Mouse (Mus musculus) urinary bladder, adult 2 months (tissue): Measurements from ENCODE around the gene Psma4. TPM values are rescaled to one million over a fixed set of nuclear protein-coding genes. Genes with fewer than 3 reads are reported as not detected.
"Not testable (repeated sequence)": the region's sequence is repeated elsewhere in the genome, so short reads cannot be mapped to it uniquely, and the experiment has no call there.

Experiments
- DNase-seq: peaks from one replicate; pipeline ENCODE4 v3.0.0; 2022; ENCODE audit warnings: low spot score
- polyA plus RNA-seq: library from polyadenylated mRNA; depleted of rRNA; stranded (reverse); fragments of >200 nt; gene quantifications from 2 replicates; pipeline ENCODE4 v1.2.3, GENCODE M21; 2012; rRNA removed

Gene Psma4
- 142 and 158 TPM in 2 replicates for polyA plus RNA-seq

DNA sequence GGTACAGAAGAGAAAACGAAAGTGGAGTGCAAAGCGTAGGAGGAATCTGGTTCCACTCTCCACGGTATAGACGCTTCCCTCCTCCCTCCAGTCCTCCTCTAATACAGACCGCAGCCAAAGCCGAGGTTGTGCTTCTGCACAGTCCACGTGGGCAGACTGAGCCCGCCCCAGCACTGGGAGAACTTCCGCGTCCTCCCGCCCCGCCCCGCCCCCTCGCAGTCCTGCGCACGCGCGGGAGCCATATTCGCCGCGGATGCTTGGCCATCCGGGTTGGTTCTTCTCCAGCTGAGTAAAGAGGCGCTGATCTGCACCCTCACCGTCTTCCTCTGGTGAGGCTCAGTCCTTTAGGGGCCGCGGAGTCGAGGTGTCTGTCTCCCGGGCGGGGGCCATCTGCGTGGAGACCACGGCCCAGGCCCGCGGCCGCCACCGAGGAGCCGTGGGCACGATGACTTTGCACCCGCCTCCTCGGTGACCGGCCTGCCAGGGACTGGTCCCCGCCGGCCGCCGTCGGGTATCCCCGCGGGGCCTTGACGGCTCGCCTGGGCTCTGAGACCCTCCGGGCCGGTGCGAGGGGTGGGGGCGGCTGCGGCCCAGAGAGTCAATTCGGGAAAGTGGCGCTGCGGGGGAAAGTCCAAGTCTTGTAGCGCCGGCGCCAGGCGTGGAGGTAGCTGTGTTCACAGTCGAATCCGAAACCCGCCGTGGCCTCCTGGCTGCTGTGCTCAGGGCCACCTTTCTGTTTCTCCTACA lies at the start of gene Psma4, which contains the start of gene AY074887:
TSS of gene Psma4 (plus strand) at position 216 of the 747 bp plus-strand sequence.
TSS of gene AY074887 (minus strand) at position 424 of the 747 bp plus-strand sequence.
- DNase-seq = peak; percentile 86

DNA sequence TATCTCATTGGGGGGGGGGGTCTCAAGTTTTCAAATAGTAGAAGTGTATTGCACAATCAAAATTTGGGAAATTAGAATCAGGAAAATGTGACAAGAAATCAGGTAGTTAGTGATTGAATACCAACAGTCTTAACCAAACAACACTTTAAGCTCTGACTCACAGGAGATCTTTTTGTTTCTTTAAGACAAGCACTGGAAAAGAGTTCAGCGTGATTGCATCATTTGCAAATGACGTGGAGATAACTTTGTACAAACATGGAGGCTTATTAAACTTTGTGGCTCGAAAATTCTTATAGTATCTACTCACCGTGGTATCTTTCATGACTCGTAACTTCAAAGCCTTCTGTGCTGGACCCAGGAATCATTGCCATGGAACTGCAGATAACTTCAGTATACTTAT lies 41.1 kb upstream of the Psma4 start:
- DNase-seq = no peak

DNA sequence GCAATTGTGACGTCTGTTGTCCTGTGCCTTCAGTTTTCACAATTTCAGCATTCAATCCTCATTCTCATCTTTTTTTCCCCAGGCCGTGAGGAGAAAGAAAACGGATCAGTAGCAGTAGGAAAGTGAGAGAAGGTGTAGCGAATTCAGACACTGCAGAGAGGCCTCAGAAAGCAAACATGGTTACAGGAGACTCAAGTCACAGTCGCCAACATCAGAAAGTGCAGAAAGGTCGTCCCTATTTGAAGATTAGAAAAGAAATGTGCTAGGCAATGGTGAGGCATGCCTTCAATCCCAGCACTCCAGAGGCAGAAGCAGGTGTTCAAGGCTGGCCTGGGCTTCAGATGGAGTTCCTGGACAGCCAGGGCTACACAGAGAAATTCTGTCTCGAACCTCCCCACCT lies 35.0 kb upstream of the Psma4 start:
- DNase-seq = no peak

DNA sequence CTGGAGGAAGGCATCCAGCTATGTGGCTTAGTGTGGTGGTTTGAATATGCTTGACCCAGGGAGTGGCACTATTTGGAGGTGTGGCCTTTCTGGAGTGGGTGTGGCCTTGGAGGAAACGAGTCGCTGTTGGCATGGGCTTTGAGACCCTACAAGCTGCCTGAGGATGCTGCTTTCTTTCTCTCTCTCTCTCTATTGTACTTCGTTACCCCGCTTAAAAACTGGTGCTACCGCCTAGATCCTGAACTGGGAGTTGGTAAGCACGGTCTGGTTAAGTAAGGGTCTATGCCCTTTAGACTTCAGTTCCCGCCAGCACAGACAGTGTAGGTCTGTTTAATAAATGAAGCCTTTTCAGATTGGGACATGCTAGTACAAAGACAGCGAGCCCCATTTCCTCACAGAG lies 34.2 kb upstream of the Psma4 start:
- no peak for DNase-seq

DNA sequence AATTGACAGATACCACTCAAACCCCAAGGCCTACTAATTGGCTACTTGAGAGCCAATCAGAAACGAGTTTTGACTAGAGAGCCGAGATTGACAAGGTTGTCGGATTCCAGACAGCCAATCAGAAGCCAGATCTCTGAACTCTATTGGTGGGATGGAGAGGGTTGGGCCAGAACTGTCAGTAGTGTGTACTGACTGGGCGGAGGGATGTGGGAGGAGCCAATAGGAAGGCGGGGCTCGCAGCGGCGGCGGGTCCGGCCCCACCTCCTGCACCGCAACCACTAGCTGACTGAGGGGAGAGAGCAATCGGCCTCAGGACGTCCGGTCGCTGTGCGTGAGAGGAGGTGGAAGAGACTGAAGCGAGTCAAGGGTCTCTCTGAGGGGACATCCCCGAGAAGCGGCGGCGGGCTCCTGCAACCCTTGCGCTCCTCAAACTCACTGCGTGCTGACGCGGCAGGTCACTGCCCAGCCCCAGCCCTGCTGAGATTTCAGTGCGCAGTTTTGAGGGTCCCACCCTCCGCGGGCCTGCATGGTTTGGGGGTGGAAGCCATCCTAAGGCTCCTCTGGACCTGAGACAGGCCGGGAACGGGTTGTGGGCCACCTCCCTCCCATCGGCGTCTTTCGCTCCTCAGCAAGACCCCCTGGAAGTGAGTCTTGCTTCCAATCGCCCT lies 33.4 kb upstream of the Psma4 start, which contains the start of gene Hykk:
TSS of gene Hykk (plus strand) at position 274 of the 668 bp plus-strand sequence.
- DNase-seq = peak; percentile 34

DNA sequence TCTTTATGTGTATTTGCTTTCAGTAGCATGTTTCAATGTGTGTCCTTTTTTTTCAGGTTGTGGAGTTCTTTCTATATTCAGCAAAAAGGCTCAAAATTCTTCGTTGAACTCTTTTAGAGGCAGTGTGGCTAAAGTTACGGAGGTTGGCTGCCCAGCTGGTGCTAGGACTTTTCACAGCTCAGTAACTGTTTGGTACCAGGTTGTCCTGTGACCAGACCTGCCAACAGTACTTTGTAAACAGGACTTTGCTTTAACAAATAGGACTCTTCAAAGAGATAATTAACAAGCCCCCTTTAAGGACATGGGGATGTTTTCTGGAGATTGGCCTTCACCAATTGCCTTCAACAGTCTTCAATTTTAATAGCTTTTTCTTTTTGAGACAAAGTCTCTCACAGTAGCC lies 32.4 kb upstream of the Psma4 start:
- DNase-seq = no peak

DNA sequence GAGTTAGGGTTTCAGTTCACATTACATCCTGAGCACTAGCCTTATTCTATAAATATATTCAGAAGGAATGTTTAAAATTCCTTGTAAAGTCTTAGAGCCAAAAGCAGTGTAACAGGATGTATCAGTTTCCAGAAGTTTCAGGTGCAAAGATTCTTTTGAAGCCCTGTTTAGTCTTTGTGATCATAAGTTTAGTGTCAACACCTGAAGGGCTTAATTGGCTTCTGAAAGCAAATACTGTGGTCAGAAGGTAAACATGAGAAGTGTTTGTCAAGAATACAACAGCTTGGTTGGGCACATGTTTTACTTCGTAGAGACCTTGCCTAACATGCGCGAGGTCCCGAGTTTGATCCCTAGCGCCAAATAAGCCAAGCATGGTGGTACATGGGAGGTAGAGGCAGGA lies 31.8 kb upstream of the Psma4 start:
- DNase-seq = no peak

DNA sequence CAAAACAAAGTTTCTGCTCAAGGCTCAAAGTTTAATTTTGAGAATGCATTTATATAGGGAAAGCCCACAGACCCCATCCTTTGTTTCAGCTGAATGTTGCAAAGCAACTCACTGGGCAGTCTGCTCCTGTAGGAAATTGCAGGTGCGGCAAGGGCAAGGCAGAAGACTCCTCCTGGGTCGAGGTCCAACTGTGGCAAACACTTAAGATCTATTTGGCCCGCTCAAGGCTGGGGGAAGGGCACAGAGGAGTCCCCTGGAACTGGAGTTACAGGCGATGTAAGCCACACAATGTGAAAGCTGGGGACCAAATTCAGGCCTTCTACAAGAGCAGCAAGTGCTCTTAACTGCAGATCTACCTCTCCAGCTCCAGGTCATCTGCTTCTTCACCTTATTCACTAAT lies 30.6 kb upstream of the Psma4 start:
- no peak for DNase-seq

DNA sequence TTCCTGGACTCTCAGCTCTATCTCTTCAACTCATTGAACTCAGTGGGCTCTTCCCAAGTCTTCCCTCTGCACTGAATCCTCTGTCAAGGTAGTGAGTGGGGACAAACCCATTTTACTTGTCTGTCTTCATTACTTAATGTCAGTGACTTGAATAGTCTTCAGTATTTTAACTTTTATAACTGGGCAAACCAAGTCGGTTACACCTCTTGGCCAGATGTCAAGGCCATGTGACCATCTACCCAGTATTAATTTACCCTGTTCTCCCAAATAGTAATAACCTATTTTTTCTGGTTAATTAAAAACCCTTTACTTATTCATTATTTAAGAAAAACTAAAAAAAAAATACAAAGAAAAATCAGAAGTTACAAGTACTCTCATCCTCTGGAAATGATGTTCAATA lies 19.8 kb upstream of the Psma4 start:
- no peak for DNase-seq

DNA sequence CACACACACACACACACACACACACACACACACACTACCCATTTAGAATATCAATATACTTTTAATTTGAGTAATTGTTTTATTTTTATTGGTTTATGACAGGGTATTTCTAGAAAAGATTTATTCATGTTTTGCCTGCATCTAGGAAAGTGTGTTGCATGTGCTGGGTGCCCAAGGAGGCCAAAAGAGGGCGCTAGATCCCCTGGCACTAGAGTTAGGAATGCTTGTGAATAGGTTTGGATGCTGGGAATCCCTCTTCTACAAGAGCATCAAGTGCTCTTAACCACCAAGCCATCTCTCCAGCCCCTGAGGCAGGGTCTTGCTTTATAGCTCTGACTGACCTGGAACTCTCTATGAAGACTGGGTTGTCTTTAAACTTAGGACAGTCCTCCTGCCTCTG lies 18.8 kb upstream of the Psma4 start:
- no peak for DNase-seq

DNA sequence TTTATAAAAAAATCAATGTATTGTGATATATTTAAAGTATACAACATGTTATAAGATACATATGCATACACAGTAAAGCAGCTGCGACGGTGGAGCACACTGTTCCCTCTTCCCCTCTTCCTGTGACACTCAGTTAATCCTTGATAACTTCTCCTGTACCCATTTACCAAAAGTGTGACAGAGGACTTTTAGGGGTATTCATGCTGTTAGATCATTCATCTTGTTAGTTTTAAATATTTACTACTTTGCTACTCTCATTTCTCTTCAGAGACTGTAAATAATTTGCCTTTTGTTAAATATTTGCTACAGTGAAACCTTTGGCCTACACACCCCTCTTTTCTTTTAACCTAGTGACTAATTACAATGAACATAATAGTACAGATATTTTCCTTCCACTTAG lies 18.2 kb upstream of the Psma4 start:
- DNase-seq = no peak

DNA sequence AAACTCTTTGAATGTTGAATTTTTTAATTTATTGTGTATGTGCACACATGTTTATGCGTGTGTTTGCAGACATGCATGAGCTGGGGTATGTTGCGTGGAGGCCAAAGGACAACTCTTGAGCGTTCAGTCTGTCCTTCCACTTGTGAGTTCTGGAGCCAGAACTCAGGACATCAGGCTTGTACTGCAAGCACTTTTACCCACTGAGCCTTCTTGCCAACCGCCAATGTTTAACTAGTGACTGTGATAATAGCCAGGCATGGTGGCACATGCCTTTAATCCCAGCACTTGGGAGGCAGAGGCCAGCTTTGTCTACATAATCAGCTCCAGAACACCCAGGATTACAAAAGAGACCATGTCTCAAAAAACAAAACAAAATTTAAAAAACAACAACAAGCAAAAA lies 8.5 kb upstream of the Psma4 start:
- no peak for DNase-seq

DNA sequence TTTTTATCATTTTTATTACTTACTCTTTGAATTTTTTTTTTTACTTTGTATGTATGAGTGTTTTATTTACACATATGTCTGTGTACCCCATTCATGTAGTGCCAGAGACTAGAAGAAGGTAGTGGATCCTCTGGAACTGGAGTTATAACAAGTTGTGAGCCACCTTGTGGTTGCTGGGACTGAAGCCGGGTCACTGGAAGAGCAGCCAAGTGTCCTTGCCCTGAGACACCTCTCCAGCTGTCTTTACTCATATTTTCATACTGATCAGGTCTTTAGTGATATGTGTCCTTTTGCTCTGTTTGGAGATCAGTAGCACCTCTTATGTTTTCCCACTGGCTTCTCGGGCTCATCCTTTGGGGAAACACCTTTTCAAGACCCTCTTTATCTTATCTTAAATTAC lies 6.1 kb upstream of the Psma4 start:
- DNase-seq = no peak

DNA sequence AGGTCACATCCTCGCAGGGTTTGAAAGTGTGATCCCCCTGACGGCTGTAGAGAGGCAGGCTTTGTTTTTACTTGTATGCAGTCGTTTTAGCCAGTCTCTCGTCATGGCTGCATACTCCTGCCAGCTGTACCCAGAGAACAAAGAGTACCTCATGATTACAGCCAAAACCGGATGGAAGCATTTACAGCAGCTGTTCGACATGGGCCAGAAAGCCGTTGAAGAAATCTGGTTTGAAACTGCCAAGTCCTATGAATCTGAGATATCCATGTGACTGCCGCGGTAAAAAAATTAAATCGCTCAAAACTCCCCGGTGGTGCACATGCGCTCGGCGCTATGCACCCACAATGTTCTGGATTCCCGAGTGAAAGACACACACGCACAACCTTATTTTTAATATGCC lies 4.3 kb upstream of the Psma4 start:
- DNase-seq = no peak

DNA sequence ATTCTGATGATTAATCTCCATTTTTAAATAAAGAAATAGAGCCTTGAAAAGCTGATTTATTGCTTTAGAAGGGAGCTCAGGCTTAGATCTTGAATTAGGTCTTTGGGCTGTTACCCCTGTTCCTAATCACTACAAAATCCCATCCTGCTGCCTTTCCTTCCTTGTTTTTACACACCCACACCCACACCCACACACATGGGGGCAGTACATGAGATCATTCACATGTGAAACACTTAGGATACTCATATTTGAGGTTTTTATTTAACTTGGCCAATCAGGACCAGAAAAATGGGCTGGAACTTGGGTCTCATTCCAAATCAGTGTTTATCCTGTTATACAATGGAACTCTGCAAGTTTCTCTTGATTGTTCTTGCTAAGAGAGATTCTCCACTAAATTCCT lies 1.1 kb upstream of the Psma4 start:
- DNase-seq = no peak

DNA sequence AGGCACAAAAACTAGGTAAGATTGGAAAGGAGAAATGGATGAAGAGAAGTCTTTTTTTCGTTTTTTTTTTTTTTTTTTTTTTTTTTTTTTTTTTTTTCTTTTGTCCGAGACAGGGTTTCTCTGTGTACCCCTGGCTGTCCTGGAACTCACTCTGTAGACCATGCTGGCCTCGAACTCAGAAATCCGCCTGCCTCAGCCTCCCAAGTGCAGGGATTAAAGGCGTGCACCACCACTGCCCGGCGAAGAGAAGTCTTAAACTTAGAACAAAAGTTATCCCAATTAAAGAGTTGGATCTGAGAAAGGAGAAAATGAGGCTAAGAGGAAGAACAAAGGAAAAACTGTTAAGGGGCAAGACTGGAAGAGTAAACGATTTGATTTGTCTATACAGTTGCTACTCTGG lies 428 bp upstream of the Psma4 start:
- DNase-seq = not testable (repeated sequence)

DNA sequence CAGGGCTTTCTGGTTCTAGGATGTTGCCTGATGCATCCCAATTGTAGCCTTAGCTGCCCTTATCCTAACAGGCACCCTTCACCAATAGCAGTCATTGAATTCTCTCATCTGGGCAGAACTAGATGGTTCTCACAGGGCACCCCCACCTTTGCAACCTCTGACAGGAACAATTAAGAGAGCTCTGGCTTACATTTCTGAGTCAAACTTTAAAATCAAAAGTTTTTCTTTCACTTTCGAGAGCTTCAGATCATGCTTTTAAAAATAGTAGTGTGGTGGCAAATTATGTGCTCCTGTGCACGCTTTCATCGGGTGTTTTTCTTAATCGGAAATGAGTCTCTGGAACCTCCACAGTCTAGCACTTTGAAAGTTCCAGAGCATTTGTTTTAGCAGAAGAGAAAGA lies 10.5 kb downstream of the Psma4 start:
- no peak for DNase-seq

DNA sequence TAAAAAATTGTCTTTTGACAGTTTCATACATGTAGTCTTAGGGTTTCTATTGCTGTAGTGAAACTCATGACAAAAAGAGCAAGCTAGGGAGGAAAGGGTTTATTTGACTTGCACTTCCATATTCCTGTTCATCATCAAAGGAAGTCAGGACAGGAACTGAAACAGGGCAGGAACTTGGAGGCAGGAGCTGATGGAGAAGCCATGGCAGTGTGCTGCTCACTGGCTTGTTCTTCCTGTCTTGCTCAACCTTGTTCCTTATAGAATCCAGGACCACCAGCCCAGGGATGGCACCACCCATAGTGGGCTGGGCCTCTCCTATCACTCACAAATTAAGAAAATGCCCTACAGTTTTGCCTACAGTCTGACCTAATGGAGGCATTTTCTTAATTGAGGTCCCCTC lies 13.1 kb downstream of the Psma4 start:
- no peak for DNase-seq

DNA sequence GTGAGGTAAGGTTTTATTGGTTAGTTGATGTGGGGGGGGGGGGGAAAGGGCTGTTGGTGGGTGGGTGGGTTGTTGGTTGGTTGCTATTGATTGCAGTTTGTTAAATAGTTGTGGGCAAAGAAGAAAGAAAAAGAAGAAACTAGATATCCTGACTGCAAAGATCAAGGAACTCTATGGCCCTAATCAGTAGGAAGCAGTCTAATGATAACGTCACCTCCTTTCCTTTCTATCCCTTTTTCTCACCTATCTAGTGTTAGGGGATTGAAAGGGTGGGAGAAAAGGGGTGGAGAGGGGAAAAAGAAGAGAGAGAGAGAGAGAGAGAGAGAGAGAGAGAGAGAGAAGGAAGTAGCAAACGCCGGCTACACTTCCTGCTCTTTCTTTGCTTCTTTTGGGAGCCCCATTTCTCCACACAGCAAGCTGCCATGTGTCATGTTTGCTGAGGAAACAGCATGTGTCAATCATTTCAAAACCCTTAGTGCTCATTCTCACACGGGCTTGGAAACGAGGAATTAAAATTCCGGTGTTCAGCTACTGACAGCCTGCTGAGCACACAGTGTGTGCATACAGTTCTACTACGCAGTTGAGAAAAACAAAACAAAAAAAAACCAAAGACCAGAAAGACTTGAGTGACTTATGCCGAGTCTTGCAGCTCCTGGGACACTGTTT lies 19.5 kb downstream of the Psma4 start:
- no peak for DNase-seq

DNA sequence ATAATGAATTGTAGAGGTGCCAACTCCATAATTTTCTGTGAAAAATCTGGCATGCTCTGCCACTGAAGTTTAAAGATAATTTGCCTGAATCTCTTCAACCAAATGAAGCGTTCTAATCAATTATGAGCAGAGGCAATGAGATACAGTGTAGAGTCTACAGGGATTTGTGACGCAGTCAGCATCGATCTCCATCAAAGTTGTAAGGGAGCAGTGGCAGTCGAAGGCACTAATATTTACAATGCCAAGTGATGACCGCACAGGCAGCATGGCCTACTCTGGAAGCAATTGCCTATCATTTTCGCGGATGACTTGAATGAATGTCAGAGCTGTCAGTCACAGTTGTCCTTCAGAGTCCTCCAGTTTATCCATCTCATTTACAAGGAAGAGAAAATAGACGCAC lies 30.1 kb downstream of the Psma4 start, which contains the start of gene Chrna5:
TSS of gene Chrna5 (plus strand) at position 207 of the 400 bp plus-strand sequence.
- no peak for DNase-seq

DNA sequence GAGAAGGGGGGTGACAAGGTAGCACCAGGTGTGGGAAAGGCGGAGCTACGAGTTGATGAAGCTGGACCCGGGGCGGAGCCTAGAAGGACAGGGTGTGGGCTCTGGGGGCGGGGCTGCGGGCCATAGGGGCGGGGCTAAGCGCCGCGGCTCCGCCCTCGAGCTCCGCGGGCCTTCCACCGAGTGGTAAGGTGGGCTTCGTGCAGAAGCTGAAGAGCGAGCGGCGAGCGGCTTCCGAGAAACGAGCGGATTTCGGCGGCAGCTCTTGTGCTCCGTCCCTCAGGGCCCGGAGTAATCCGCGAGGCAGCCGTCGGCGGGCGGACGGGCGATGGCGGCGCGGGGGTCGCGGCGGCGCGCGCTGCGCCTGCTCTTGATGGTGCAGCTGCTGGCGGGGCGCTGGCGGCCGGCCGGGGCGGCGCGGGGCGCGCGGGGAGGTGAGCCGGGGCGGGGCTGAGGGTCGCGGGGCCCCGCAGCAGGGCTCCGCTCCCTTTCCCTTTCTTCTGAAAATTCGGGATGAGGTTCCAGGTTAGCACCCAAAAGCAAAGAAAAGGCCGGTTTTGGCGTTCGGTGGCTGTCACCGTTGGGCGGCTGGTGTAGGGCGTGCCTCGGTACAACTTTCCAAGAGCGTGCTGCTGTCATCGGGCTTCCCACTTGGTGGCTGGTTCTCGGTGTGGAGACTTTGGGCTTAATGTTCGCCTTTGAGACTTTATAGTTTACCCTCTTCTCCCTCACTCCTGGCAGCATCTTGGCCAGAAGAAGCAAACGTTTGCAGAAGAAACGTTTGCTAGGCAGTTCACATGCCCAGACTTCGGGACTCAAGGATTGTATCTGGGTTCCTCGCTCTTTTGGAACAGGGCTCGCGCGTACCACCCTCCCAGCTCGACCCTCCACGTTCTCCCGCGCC lies 31.0 kb downstream of the Psma4 start:
- no peak for DNase-seq

DNA sequence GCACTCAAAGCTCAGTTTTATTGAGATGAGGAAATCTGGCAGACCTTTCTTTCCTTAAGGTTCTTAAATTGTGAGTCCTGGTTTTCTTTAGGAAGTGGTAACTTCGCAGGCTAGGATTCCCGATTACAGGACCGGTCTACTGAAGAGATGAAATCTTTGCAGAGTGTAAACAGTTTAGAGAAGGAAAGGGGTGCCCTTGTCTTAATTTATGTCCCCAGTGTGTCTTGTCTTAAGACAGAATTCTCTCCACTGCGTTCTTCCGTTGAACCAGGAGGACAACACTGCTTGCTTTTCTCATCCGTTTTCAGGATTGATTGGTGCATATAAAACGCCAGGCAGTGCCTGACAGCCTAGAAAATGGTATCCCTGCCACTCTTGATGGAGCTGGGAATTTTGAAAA lies 31.8 kb downstream of the Psma4 start:
- DNase-seq = no peak
